Mouse (Mus musculus): ENCODE measurements at regions not wholly inside any gene's neighbourhood (a gene's known extent, or its start where the extent isn't known, plus 50 kb on each side); places are given as distances from the start of the nearest gene placed in this dataset.
A peak's percentile ranks its signal among the peaks of the same experiment; 100 is the strongest.

GRCm38 (mm10) chr15:52783940-52784339 lies 1100.8 kb upstream of the Gm7489 start:
- DNase-seq = no peak

GRCm38 (mm10) chr15:52785196-52785595 lies 1099.5 kb upstream of the Gm7489 start:
- DNase-seq = no peak

GRCm38 (mm10) chr15:52785976-52786375 lies 1098.7 kb upstream of the Gm7489 start:
- DNase-seq = no peak

- DNase-seq = no peak
Measured at GRCm38 (mm10) chr15:52805479-52806199, 1079.1 kb upstream of the Gm7489 start.

GRCm38 (mm10) chr15:52808622-52809021 lies 1076.1 kb upstream of the Gm7489 start:
- DNase-seq = peak; percentile 36

GRCm38 (mm10) chr15:52820796-52821195 lies 1063.9 kb upstream of the Gm7489 start:
- no peak for DNase-seq

GRCm38 (mm10) chr15:52836896-52837295 lies 1047.8 kb upstream of the Gm7489 start:
- DNase-seq = no peak

GRCm38 (mm10) chr15:52848132-52848531 lies 1036.6 kb upstream of the Gm7489 start:
- DNase-seq = no peak

- DNase-seq = no peak
Measured at GRCm38 (mm10) chr15:52858682-52859081, 1026.0 kb upstream of the Gm7489 start.

- DNase-seq = no peak
Measured at GRCm38 (mm10) chr15:52863494-52863893, 1021.2 kb upstream of the Gm7489 start.

- DNase-seq = no peak
Measured at GRCm38 (mm10) chr15:52892244-52892950, 992.3 kb upstream of the Gm7489 start.

GRCm38 (mm10) chr15:52898107-52898506 lies 986.6 kb upstream of the Gm7489 start:
- no peak for DNase-seq

GRCm38 (mm10) chr15:52899403-52899802 lies 985.3 kb upstream of the Gm7489 start:
- DNase-seq = no peak

GRCm38 (mm10) chr15:52899822-52900221 lies 984.9 kb upstream of the Gm7489 start:
- DNase-seq = no peak

GRCm38 (mm10) chr15:52905231-52905630 lies 979.5 kb upstream of the Gm7489 start:
- no peak for DNase-seq

- DNase-seq = no peak
Measured at GRCm38 (mm10) chr15:52907217-52907616, 977.5 kb upstream of the Gm7489 start.

- DNase-seq = no peak
Measured at GRCm38 (mm10) chr15:52922277-52922676, 962.4 kb upstream of the Gm7489 start.

GRCm38 (mm10) chr15:52928408-52928807 lies 956.3 kb upstream of the Gm7489 start:
- no peak for DNase-seq

- no peak for DNase-seq
Measured at GRCm38 (mm10) chr15:52937138-52937537, 947.6 kb upstream of the Gm7489 start.

- no peak for DNase-seq
Measured at GRCm38 (mm10) chr15:52944592-52944991, 940.1 kb upstream of the Gm7489 start.

- DNase-seq = no peak
Measured at GRCm38 (mm10) chr15:52948196-52948595, 936.5 kb upstream of the Gm7489 start.

- DNase-seq = no peak
Measured at GRCm38 (mm10) chr15:52953480-52953879, 931.2 kb upstream of the Gm7489 start.

GRCm38 (mm10) chr15:52954715-52955593 lies 929.8 kb upstream of the Gm7489 start:
- DNase-seq = no peak
